Comparison of ENCODE assay signal across 28 mouse cellular contexts in the genomic region with DNA sequence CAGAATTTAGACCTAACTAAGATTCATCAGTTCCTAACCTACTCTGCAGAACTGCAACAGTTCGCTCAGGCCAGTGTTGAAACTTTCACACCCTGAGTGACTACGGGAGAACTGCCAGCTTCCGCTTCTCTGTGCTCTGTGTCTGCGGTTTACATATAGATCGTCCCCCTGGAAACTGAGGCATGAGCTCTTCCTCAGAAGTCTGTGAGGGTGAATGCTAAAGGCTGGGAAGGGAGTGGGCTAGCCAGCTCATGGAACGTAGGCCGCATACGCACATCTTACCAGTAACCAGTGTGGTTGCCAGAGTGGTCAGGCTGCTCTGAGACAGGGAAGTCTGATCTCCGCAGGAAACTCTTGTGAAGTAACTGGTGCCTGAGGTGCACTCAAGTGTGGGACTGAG. TPM values are rescaled to one million over a fixed set of nuclear protein-coding genes. Genes with fewer than 3 reads are reported as not detected.
DNase-seq lines count a peak whose midpoint lies in the region; ATAC-seq and TF ChIP-seq lines count a peak whose summit lies in the region.
"Had no signal": no experiment of that assay in that cellular context is flagged by ENCODE, and none has a peak within 500 bp of the region (broad histone marks: within the 10 kb centered on the region; RNA-seq: fewer than 3 reads in every experiment).

No protein-coding gene starts in this region.

- no peak overlapping the region for H3K9ac ChIP-seq in midbrain, embryonic 13.5 days (replicated peaks)
- H3K9ac ChIP-seq: embryonic facial prominence, embryonic 13.5 days; forebrain, embryonic 13.5 days; heart, embryonic 13.5 days; hindbrain, embryonic 12.5 days; limb, embryonic 13.5 days; liver, embryonic 13.5 days; lung, embryonic 15.5 days had no signal

- H3K9me3 ChIP-seq in midbrain, embryonic 13.5 days: no peaks in the 10 kb centered on the region
- H3K9me3 ChIP-seq: embryonic facial prominence, embryonic 13.5 days; forebrain, embryonic 13.5 days; heart, embryonic 13.5 days; hindbrain, embryonic 12.5 days; limb, embryonic 13.5 days; liver, embryonic 13.5 days; lung, embryonic 15.5 days; midbrain, embryonic 10.5 days had no signal

- no peak overlapping the region for H3K4me3 ChIP-seq in left cerebral cortex, adult 2 months
- peak overlapping the region; percentile 35 for H3K4me3 ChIP-seq in bone marrow, adult 2 months (replicated peaks; ENCODE audit: control insufficient read depth, low read depth, low read length)
- H3K4me3 ChIP-seq in macrophage (ENCODE audit: inconsistent target): no peak overlapping the region
- H3K4me3 ChIP-seq in midbrain, embryonic 13.5 days (replicated peaks): no peak overlapping the region
- H3K4me3 ChIP-seq: embryonic facial prominence, embryonic 13.5 days; erythroblast, embryonic 14.5 days; forebrain, embryonic 13.5 days; heart, embryonic 13.5 days; hindbrain, embryonic 12.5 days; limb, embryonic 13.5 days; liver, embryonic 13.5 days; lung, embryonic 15.5 days; midbrain, embryonic 10.5 days had no signal

- intact Hi-C loops in left cerebral cortex, adult 2 months (cut with DNase I): no loop called here
- intact Hi-C loops in left cerebral cortex, postnatal 4 days (cut with DNase I): no loop called here

- peak overlapping the region; percentile 13; the same call in 1 of the 2 replicates for H3K27ac ChIP-seq in left cerebral cortex, adult 2 months
- peak overlapping the region; percentile 92 for H3K27ac ChIP-seq in bone marrow, adult 2 months (ENCODE audit: control insufficient read depth, insufficient read depth, low read depth, low read length, poor library complexity)
- peak overlapping the region; percentile 34 for H3K27ac ChIP-seq in macrophage
- no peak overlapping the region for H3K27ac ChIP-seq in midbrain, embryonic 13.5 days
- H3K27ac ChIP-seq: embryonic facial prominence, embryonic 13.5 days; forebrain, embryonic 13.5 days; heart, embryonic 13.5 days; hindbrain, embryonic 12.5 days; limb, embryonic 13.5 days; liver, embryonic 13.5 days; lung, embryonic 15.5 days; midbrain, embryonic 10.5 days had no signal

- H3K4me2 ChIP-seq in midbrain, embryonic 13.5 days (replicated peaks): no peak overlapping the region
- H3K4me2 ChIP-seq: embryonic facial prominence, embryonic 13.5 days; forebrain, embryonic 13.5 days; heart, embryonic 13.5 days; hindbrain, embryonic 12.5 days; limb, embryonic 13.5 days; liver, embryonic 13.5 days; lung, embryonic 15.5 days had no signal

- ATAC-seq in erythroid progenitor cell, adult 5-6 weeks (replicated peaks; ENCODE audit: low FRiP score, poor library complexity, severe bottlenecking): no peak
- ATAC-seq in midbrain, embryonic 13.5 days: no peak
- ATAC-seq: activated CD4-positive, CD25-positive, alpha-beta regulatory T cell, adult 4 months; forebrain, embryonic 13.5 days; intestine, postnatal 0 days had no signal

- H3K36me3 ChIP-seq in macrophage (ENCODE audit: inconsistent target): peaks cover 34% of the 10 kb centered on the region; the same call in 1 of the 2 replicates
- H3K36me3 ChIP-seq in midbrain, embryonic 13.5 days: peaks cover 61% of the 10 kb centered on the region

- no peaks in the 10 kb centered on the region for H3K79me2 ChIP-seq in macrophage (ENCODE audit: inconsistent target)

- no peak for TF ChIP-seq CTCF in left cerebral cortex, adult 2 months (IDR thresholded peaks at IDR 0.05)
- TF ChIP-seq CTCF in bone marrow, adult 2 months (IDR thresholded peaks at IDR 0.05; ENCODE audit: control insufficient read depth, insufficient read depth, low read length): no peak

- peaks cover 4% of the 10 kb centered on the region; the same call in 1 of the 2 replicates for H3K4me1 ChIP-seq in bone marrow, adult 2 months (ENCODE audit: control insufficient read depth, insufficient read depth, low read length)
- H3K4me1 ChIP-seq in midbrain, embryonic 13.5 days (replicated peaks): no peaks in the 10 kb centered on the region
- H3K4me1 ChIP-seq: embryonic facial prominence, embryonic 13.5 days; forebrain, embryonic 13.5 days; heart, embryonic 13.5 days; hindbrain, embryonic 12.5 days; limb, embryonic 13.5 days; lung, embryonic 15.5 days; midbrain, embryonic 10.5 days had no signal

- TF ChIP-seq POLR2A in bone marrow, adult 2 months (IDR thresholded peaks at IDR 0.05; ENCODE audit: borderline replicate concordance, control insufficient read depth, low read depth, low read length): no peak

- no peaks in the 10 kb centered on the region for H3K27me3 ChIP-seq in midbrain, embryonic 13.5 days
- H3K27me3 ChIP-seq: embryonic facial prominence, embryonic 13.5 days; forebrain, embryonic 13.5 days; heart, embryonic 13.5 days; hindbrain, embryonic 12.5 days; limb, embryonic 13.5 days; liver, embryonic 13.5 days; lung, embryonic 15.5 days had no signal

- WGBS in bone marrow, adult 2 months: 52% methylated on average over 9 of the region's 9 CpGs
- WGBS in macrophage (ENCODE audit: missing documents): 29% methylated on average over 9 of the region's 9 CpGs
- 93% methylated on average over 9 of the region's 9 CpGs for WGBS in midbrain, embryonic 13.5 days

- no peak for DNase-seq in left cerebral cortex, adult 2 months (ENCODE audit: extremely low spot score in 1 of 2, low spot score in 2 of 2)
- DNase-seq in left cerebral cortex, postnatal 4 days: no peak
- DNase-seq in R1 (ENCODE audit: low read depth, low spot score): peak; percentile 42
- DNase-seq in cerebellum, adult 9-10 months: no peak
- DNase-seq: adrenal gland, postnatal 10 days; cerebellum, adult 11 months; cerebellum, postnatal 14 days; embryo, embryonic 11 days; gastrocnemius, postnatal 10 days; heart, adult 18-20 months; heart, postnatal 14 days; kidney, postnatal 25 days; liver, embryonic 13.5 days; right cerebral cortex, postnatal 14 days had no signal

RNA-seq across cellular contexts. Expression of a gene that starts 11.4 kb away (rescaled TPM):
- total RNA-seq in left cerebral cortex, adult 2 months (2021): 10 to 100 TPM; 19.9 to 27.8 TPM
- 10 to 100 TPM; 17.1 to 23.4 TPM for total RNA-seq in left cerebral cortex, postnatal 4 days (2021)
- polyA plus RNA-seq in bone marrow, adult 2 months (2011; ENCODE audit: insufficient read depth, insufficient read length, low replicate concordance, missing spikeins): 36.5 and 58.0 TPM in 2 replicates
- total RNA-seq in macrophage (2018; cell fraction: chromatin; rRNA removed): 100 to 1,000 TPM in 8 of 26 experiments, 10 to 100 TPM in 18; 62.1 to 136 (median 89.0) TPM
- 10 to 100 TPM; 37.9 to 73.6 (median 48.1) TPM for total RNA-seq in macrophage (2018; cell fraction: cytosol; rRNA removed)
- 10 to 100 TPM; 33.7 to 65.5 (median 47.2) TPM for total RNA-seq in macrophage (2018; cell fraction: nucleus; rRNA removed)
- polyA plus RNA-seq in macrophage (2018): 34.5 to 58.1 TPM (median 47.7 TPM) in 3 replicates
- 101 and 105 TPM in 2 replicates for total RNA-seq in erythroid progenitor cell, adult 5-6 weeks (2015; ENCODE audit: low replicate concordance)
- 120 and 131 TPM in 2 replicates for total RNA-seq in erythroid progenitor cell, adult 5-6 weeks (2017; ENCODE audit: low replicate concordance)
- polyA plus RNA-seq in midbrain, embryonic 13.5 days (2015; fragmentation: Nextera tagmentation; extraction: Ambion mirVana): 19.6 and 19.9 TPM in 2 replicates
